Mouse (Mus musculus): ENCODE measurements around the gene Defb15. TPM values are rescaled to one million over a fixed set of nuclear protein-coding genes. Genes with fewer than 3 reads are reported as not detected.
"Not testable (repeated sequence)": the region's sequence is repeated elsewhere in the genome, so short reads cannot be mapped to it uniquely, and the experiment has no call there.

Defb15 gene
- polyA plus RNA-seq (2012; rRNA removed): not detected in 2 replicates

- DNase-seq (ENCODE audit: low read depth, low spot score): no peak
- 81% methylated on average over 6 of the region's 6 CpGs for WGBS
Observed at GRCm38 (mm10) chr8:21932610-21933009, at the start of gene Defb15. Gene Defb15, minus strand, starts transcription at chr8:21932710.

GRCm38 (mm10) chr8:21981664-21982337 is 49.3 kb upstream of the Defb15 start:
- WGBS: 61% methylated on average over 8 of the region's 8 CpGs
- no peak for DNase-seq (ENCODE audit: low read depth, low spot score)

- DNase-seq (ENCODE audit: low read depth, low spot score): no peak
- WGBS: 69% methylated on average over 4 of the region's 4 CpGs
Observed at GRCm38 (mm10) chr8:21978193-21978592, 45.7 kb upstream of the Defb15 start.

- DNase-seq (ENCODE audit: low read depth, low spot score): no peak
Observed at GRCm38 (mm10) chr8:21969475-21969874, 37.0 kb upstream of the Defb15 start, which contains the start of gene Ccdc70. Gene Ccdc70, plus strand, starts transcription at chr8:21969775.

GRCm38 (mm10) chr8:21966646-21967045 is 34.1 kb upstream of the Defb15 start:
- DNase-seq (ENCODE audit: low read depth, low spot score): no peak
- WGBS: 76% methylated on average over 1 of the region's 1 CpGs

More at GRCm38 (mm10) chr8:21969475-21969874, 37.0 kb upstream of the Defb15 start, which contains the start of gene Ccdc70:
- 77% methylated on average over 3 of the region's 3 CpGs for WGBS

- WGBS: 79% methylated on average over 2 of the region's 2 CpGs
Observed at GRCm38 (mm10) chr8:21958414-21958813, 25.9 kb upstream of the Defb15 start, which contains the start of gene Fam90a1a. Gene Fam90a1a, plus strand, starts transcription at chr8:21958714.

GRCm38 (mm10) chr8:21956336-21956735 is 23.8 kb upstream of the Defb15 start:
- no peak for DNase-seq (ENCODE audit: low read depth, low spot score)
- WGBS: 79% methylated on average over 3 of the region's 3 CpGs

More at GRCm38 (mm10) chr8:21958414-21958813, 25.9 kb upstream of the Defb15 start, which contains the start of gene Fam90a1a:
- DNase-seq (ENCODE audit: low read depth, low spot score): no peak

- no peak for DNase-seq (ENCODE audit: low read depth, low spot score)
- 8% methylated on average over 9 of the region's 9 CpGs for WGBS
Observed at GRCm38 (mm10) chr8:21955321-21955720, 22.8 kb upstream of the Defb15 start.

- no peak for DNase-seq (ENCODE audit: low read depth, low spot score)
- WGBS: 71% methylated on average over 9 of the region's 9 CpGs
Observed at GRCm38 (mm10) chr8:21947311-21948017, 15.0 kb upstream of the Defb15 start.

GRCm38 (mm10) chr8:21946462-21946861 is 14.0 kb upstream of the Defb15 start, which contains the start of gene Defb13:
Gene Defb13, plus strand, starts transcription at chr8:21946762.
- no peak for DNase-seq (ENCODE audit: low read depth, low spot score)
- 82% methylated on average over 6 of the region's 6 CpGs for WGBS

- DNase-seq (ENCODE audit: low read depth, low spot score): not testable (repeated sequence)
- WGBS: 82% methylated on average over 4 of the region's 4 CpGs
Observed at GRCm38 (mm10) chr8:21938052-21938451, 5.5 kb upstream of the Defb15 start, which contains the start of gene Defb35. Gene Defb35, plus strand, starts transcription at chr8:21938352.

- not testable (repeated sequence) for DNase-seq (ENCODE audit: low read depth, low spot score)
- 85% methylated on average over 3 of the region's 3 CpGs for WGBS
Observed at GRCm38 (mm10) chr8:21930754-21931153, 1.8 kb downstream of the Defb15 start.

GRCm38 (mm10) chr8:21915625-21916024 is 16.9 kb downstream of the Defb15 start:
- no peak for DNase-seq (ENCODE audit: low read depth, low spot score)
- 72% methylated on average over 3 of the region's 3 CpGs for WGBS

GRCm38 (mm10) chr8:21912554-21912953 is 20.0 kb downstream of the Defb15 start:
- 22% methylated on average over 2 of the region's 2 CpGs for WGBS
- DNase-seq (ENCODE audit: low read depth, low spot score): no peak

- DNase-seq (ENCODE audit: low read depth, low spot score): no peak
Observed at GRCm38 (mm10) chr8:21911931-21912330, 20.6 kb downstream of the Defb15 start.

GRCm38 (mm10) chr8:21906290-21906689 is 26.2 kb downstream of the Defb15 start, which contains the start of gene Defb11:
Gene Defb11, minus strand, starts transcription at chr8:21906412.
- DNase-seq (ENCODE audit: low read depth, low spot score): not testable (repeated sequence)

More at GRCm38 (mm10) chr8:21911931-21912330, 20.6 kb downstream of the Defb15 start:
- WGBS: 22% methylated on average over 1 of the region's 1 CpGs

- not testable (repeated sequence) for DNase-seq (ENCODE audit: low read depth, low spot score)
Observed at GRCm38 (mm10) chr8:21885321-21885720, 47.2 kb downstream of the Defb15 start, which contains the start of gene Defb9. Gene Defb9, minus strand, starts transcription at chr8:21885421.
